Mouse (Mus musculus): Measurements from ENCODE around the gene Acsm2. TPM values are rescaled to one million over a fixed set of nuclear protein-coding genes. Genes with fewer than 3 reads are reported as not detected.

The Acsm2 gene
- polyA plus RNA-seq, 1 experiment, result 980 TPM

GRCm38 (mm10) chr7:119601954-119602317 is 47.8 kb downstream of the Acsm2 start:
- Histone ChIP-seq H3K27me3 (replicated peaks; ENCODE audit: control insufficient read depth, insufficient read depth, low read length) (no peaks in the 10 kb centered on the region), H3K27ac (ENCODE audit: insufficient read depth, low read depth, low read length) (peak overlapping the region; percentile 99), H3K4me3 (ENCODE audit: insufficient read depth, low read depth, low read length) (no peak overlapping the region), H3K4me1 (ENCODE audit: control insufficient read depth, insufficient read depth, low read length) (peaks cover 24% of the 10 kb centered on the region; the same call in 1 of the 2 replicates), H3K36me3 (ENCODE audit: control insufficient read depth, insufficient read depth, low read length) (peaks cover 5% of the 10 kb centered on the region; the same call in 1 of the 2 replicates)
- TF ChIP-seq POLR2A (IDR thresholded peaks at IDR 0.05; ENCODE audit: low read depth, low read length) (no peak), CTCF (conservative IDR thresholded peaks at IDR 0.05; ENCODE audit: insufficient read depth, insufficient read length, low read depth, low read length) (no peak)
- DNase-seq, result peak; percentile 62
- 54% methylated on average over 1 of the region's 1 CpGs for WGBS

GRCm38 (mm10) chr7:119604903-119605483 is 50.9 kb downstream of the Acsm2 start:
- H3K27ac ChIP-seq (ENCODE audit: insufficient read depth, low read depth, low read length), result peak overlapping the region; percentile 100
- peaks cover 27% of the 10 kb centered on the region; the same call in 1 of the 2 replicates for H3K4me1 ChIP-seq (ENCODE audit: control insufficient read depth, insufficient read depth, low read length)
- TF ChIP-seq CTCF (conservative IDR thresholded peaks at IDR 0.05; ENCODE audit: insufficient read depth, insufficient read length, low read depth, low read length) (no peak), POLR2A (IDR thresholded peaks at IDR 0.05; ENCODE audit: low read depth, low read length) (no peak)
- WGBS, result 42% methylated on average over 2 of the region's 2 CpGs
- DNase-seq, result peak; percentile 91
- H3K36me3 ChIP-seq (ENCODE audit: control insufficient read depth, insufficient read depth, low read length), result no peaks in the 10 kb centered on the region
- H3K4me3 ChIP-seq (ENCODE audit: insufficient read depth, low read depth, low read length), result no peak overlapping the region
- H3K27me3 ChIP-seq (replicated peaks; ENCODE audit: control insufficient read depth, insufficient read depth, low read length), result no peaks in the 10 kb centered on the region

GRCm38 (mm10) chr7:119605926-119606663 is 52.0 kb downstream of the Acsm2 start:
- Histone ChIP-seq H3K27ac (ENCODE audit: insufficient read depth, low read depth, low read length) (peak overlapping the region; percentile 94), H3K36me3 (ENCODE audit: control insufficient read depth, insufficient read depth, low read length) (no peaks in the 10 kb centered on the region; the same call in 1 of the 2 replicates), H3K4me1 (ENCODE audit: control insufficient read depth, insufficient read depth, low read length) (peaks cover 27% of the 10 kb centered on the region; the same call in 1 of the 2 replicates), H3K27me3 (replicated peaks; ENCODE audit: control insufficient read depth, insufficient read depth, low read length) (no peaks in the 10 kb centered on the region), H3K4me3 (ENCODE audit: insufficient read depth, low read depth, low read length) (no peak overlapping the region)
- WGBS, result 53% methylated on average over 9 of the region's 9 CpGs
- TF ChIP-seq POLR2A (IDR thresholded peaks at IDR 0.05; ENCODE audit: low read depth, low read length), result no peak
- TF ChIP-seq CTCF (conservative IDR thresholded peaks at IDR 0.05; ENCODE audit: insufficient read depth, insufficient read length, low read depth, low read length), result no peak
- peak; percentile 87 for DNase-seq

GRCm38 (mm10) chr7:119606664-119607076 is 52.5 kb downstream of the Acsm2 start, which contains the start of gene Acsm1:
TSS of gene Acsm1 (plus strand) at chr7:119607026.
- Histone ChIP-seq H3K4me3 (ENCODE audit: insufficient read depth, low read depth, low read length) (no peak within 1 kb of the TSS), H3K27me3 (replicated peaks; ENCODE audit: control insufficient read depth, insufficient read depth, low read length) (no peaks in the 10 kb centered on the region), H3K27ac (ENCODE audit: insufficient read depth, low read depth, low read length) (peak within 1 kb of the TSS; percentile 94), H3K36me3 (ENCODE audit: control insufficient read depth, insufficient read depth, low read length) (no peaks in the 10 kb centered on the region; the same call in 1 of the 2 replicates), H3K4me1 (ENCODE audit: control insufficient read depth, insufficient read depth, low read length) (peaks cover 24% of the 10 kb centered on the region; the same call in 1 of the 2 replicates)
- TF ChIP-seq CTCF (conservative IDR thresholded peaks at IDR 0.05; ENCODE audit: insufficient read depth, insufficient read length, low read depth, low read length) (no peak), POLR2A (IDR thresholded peaks at IDR 0.05; ENCODE audit: low read depth, low read length) (no peak)
- DNase-seq, result no peak
- 66% methylated on average over 5 of the region's 5 CpGs for WGBS

- no peaks in the 10 kb centered on the region; the same call in 1 of the 2 replicates for H3K36me3 ChIP-seq (ENCODE audit: control insufficient read depth, insufficient read depth, low read length)
- H3K27ac ChIP-seq (ENCODE audit: insufficient read depth, low read depth, low read length), result peak overlapping the region; percentile 85
- WGBS, result 60% methylated on average over 9 of the region's 9 CpGs
- DNase-seq, result no peak
- H3K4me1 ChIP-seq (ENCODE audit: control insufficient read depth, insufficient read depth, low read length), result peaks cover 27% of the 10 kb centered on the region; the same call in 1 of the 2 replicates
- TF ChIP-seq CTCF (conservative IDR thresholded peaks at IDR 0.05; ENCODE audit: insufficient read depth, insufficient read length, low read depth, low read length) (no peak), POLR2A (IDR thresholded peaks at IDR 0.05; ENCODE audit: low read depth, low read length) (no peak)
- H3K27me3 ChIP-seq (replicated peaks; ENCODE audit: control insufficient read depth, insufficient read depth, low read length), result no peaks in the 10 kb centered on the region
- H3K4me3 ChIP-seq (ENCODE audit: insufficient read depth, low read depth, low read length), result no peak overlapping the region
Measured at GRCm38 (mm10) chr7:119607796-119608515, 53.8 kb downstream of the Acsm2 start.

GRCm38 (mm10) chr7:119616531-119616930 is 62.4 kb downstream of the Acsm2 start:
- Histone ChIP-seq H3K36me3 (ENCODE audit: control insufficient read depth, insufficient read depth, low read length) (peaks cover 4% of the 10 kb centered on the region; the same call in 1 of the 2 replicates), H3K4me1 (ENCODE audit: control insufficient read depth, insufficient read depth, low read length) (peaks cover 19% of the 10 kb centered on the region; the same call in 1 of the 2 replicates), H3K4me3 (ENCODE audit: insufficient read depth, low read depth, low read length) (no peak overlapping the region), H3K27ac (ENCODE audit: insufficient read depth, low read depth, low read length) (peak overlapping the region; percentile 93), H3K27me3 (replicated peaks; ENCODE audit: control insufficient read depth, insufficient read depth, low read length) (no peaks in the 10 kb centered on the region)
- 11% methylated on average over 1 of the region's 1 CpGs for WGBS
- TF ChIP-seq CTCF (conservative IDR thresholded peaks at IDR 0.05; ENCODE audit: insufficient read depth, insufficient read length, low read depth, low read length), result no peak
- no peak for TF ChIP-seq POLR2A (IDR thresholded peaks at IDR 0.05; ENCODE audit: low read depth, low read length)
- DNase-seq, result peak; percentile 75
